Mouse (Mus musculus): ENCODE results near the gene Mgat3.

GRCm38 (mm10) chr15:80135499-80135898, 38.0 kb upstream of the Mgat3 start:
- TF ChIP-seq GATA1 (IDR thresholded peaks at IDR 0.05; ENCODE audit: borderline replicate concordance, low read length) (no peak), FLI1 (IDR thresholded peaks at IDR 0.05; ENCODE audit: low read length) (no peak)

Measured in megakaryocyte, embryonic 14.5 days (primary cell).